Mouse (Mus musculus) kidney, postnatal 36 days (tissue): Measurements from ENCODE around the gene Fzr1.

Experiments
- DNase-seq, 2 experiments: peaks; one replicate each; pipeline ENCODE4 v3.0.0; 2021 to 2022; ENCODE audit warnings: mixed read lengths in 2 of 2

The Fzr1 gene

DNA sequence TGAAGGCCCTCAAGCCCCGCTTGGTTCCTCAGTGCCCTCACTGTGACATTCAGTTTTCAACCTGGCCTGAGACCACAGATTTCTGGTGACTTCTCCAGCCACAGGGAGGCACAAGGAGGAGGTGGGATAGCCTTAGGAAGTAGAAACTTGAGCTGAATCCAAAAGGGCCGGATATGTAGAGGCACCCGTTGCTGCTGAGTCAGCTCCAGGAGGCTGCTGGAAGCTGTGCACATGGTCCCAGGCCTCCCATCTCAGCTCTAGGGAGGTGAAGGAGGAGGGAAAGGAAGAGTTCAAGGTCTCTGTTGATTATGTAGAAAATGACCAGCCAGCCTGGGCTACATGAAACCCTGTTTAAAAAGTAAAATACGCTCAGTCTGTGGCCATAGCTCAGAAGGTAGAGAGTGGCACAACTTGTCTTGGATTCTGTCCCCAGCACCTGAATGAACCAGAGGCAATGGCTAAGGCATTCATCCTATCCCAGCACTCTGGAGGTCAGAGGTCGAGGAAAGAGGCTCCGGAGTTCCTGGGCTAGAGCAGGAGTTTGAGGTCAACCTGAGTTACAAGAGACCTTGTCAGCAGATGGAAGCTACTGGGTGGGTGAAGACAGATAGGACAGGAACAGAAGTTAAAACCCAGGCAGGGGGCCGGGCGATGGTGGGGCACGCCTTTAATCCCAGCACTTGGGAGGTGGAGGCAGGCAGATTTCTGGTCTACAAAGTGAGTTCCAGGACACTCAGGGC is 23.4 kb downstream of the Fzr1 start:
- DNase-seq, result no peak

DNA sequence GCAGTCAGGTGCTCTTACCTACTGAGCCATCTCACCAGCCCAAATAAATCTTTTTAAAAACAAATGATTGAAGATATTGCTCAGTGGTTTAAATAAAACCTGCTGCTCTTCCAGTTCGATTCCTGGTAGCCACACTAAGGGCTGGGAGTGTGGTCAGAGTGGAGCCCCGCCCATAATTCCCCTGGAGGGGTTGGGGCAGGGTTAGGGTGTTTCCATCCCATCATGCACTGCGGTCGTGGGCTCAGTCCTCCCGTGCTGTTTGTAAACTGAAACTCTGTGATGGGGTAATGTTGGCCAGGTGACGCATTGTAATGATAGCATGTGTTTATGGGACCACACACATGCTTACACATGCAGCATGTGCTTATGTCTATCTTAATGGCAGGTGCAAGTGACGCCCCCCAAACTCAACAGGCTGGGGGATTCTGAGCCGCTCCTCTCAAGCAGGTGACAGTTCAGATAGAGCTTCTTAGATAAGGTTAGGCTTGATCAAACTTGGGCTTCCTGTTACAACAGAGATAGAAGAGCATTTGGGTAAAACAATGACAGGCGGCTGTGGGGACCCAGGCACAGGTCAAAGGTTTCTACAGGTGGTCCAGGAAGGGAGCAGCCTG is 26.5 kb downstream of the Fzr1 start:
- no peak for DNase-seq

DNA sequence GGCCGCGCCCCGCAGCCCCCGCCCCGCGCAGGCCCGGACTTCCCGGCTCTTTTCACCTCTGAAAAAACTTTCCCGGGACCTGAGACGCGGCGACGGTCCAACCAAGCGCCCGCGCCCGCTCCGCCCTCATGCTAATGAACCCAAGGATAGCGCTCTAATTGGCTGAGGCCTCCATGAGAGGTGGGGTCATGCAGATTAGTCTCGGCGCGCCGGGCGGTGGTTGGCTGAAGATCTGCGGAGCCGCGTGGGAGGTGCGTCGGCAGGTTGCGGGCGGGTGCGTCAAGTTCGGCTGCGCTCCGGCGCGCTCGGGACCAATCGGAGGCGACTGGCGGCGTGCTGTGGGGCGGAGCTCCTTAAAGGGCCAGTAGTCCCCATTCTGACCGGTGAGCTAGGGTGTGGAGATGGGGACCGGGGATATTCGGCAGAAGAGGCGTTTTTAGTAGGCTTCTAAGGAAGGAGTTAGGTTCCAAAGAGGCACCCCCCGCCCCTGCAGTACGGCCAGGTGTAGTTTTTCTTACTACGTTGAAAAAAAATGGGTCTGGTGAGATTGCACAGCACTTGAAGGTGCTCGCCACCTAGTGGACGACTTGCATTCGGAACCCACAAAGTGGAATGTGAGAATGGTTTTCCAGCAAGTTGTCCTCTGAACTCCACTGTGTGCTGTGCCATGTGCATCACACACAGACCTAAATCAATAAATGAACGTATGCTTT is 27.8 kb downstream of the Fzr1 start, which contains the start of gene Hmg20b:
Gene Hmg20b (minus strand): TSS at position 130 of the 713 bp plus-strand sequence.
- peak; percentile 100 for DNase-seq

DNA sequence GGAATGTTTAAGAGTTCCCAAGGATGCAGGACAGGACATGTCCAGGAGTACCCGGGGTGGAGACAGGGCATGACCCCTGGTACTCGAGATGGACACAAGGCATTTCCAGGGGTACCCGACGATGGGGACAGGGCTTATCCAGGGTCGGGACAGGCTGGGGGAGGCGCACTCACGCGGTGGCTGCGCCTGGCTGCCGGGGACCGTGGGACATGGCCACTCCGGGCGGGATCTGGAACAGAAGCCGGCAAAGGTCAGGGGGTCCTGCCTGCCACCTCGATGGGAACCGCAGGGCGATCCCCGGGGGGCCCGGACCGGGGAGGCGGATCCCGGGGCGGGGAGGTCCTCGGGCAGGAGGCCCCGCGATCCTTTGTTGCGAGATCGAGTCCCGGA is 28.4 kb downstream of the Fzr1 start:
- no peak for DNase-seq

DNA sequence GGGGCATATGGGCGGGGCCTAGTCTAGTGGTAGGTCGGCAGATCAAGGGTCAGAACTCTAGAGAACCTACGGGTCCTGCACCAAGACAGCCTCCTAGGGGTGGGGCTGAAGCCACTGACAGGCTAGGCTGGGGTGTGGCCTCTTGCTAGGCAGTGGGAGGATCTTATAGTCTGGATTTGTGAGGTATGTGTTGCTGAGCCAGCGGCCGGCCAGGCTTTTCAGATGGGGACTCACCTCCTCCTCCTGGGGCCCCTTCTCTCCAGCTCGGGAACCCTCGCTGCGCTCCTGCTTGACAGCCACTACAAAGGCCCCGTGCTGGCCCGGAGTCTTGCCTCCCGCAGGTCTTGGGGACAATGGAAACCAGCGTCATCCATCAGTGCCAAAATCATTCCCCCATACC is 29.2 kb downstream of the Fzr1 start:
- DNase-seq, result peak; percentile 76 to 78

DNA sequence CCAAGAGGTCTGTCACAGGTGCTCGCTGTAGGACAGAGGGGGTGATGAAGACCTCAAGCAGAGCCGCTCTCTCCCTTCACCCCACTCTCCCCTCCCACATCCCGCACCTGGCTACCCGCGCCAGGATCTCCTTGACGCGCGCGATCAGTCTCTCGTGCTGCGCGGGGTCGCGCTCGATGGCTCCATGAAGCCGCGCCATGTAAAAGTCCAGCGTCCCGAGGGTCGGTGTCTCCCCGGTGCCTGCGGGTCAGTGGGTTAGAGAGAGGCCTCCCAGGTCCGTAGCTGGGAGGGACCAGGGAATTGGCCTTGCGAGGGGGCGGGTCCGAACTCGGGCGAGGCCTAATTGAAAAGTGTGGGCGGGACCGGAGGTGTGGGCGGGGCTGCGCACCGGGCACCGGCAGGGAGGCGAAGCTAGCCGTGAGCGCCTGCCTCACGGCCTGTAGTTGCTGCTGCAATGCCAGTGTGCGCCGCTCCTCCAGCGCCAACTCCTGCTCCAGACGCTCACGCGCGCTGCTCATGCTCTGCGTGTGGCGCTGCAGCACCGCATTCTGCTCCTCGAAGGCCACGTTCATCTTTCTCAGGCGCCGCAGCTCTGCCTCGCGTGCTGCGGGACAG is 31.8 kb downstream of the Fzr1 start:
- DNase-seq, result peak; percentile 88 to 93

DNA sequence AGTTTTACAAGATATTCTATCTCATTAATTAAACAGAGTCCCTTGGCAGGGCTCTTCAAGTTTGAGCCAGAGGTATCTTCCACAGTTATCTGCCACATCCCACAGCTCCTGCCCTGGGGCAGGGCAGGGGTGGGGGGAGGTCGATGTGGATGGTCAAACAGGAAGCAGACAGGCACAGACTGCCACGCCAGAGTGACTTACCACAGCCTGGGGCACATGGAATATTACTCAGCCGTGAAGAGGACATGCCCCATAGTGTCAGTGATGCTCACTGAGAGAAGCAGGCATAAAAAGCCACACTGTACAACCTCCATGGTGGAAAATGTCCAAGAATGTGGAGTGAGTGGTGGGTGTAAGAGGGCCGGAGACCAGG is 33.2 kb downstream of the Fzr1 start:
- DNase-seq, result no peak

DNA sequence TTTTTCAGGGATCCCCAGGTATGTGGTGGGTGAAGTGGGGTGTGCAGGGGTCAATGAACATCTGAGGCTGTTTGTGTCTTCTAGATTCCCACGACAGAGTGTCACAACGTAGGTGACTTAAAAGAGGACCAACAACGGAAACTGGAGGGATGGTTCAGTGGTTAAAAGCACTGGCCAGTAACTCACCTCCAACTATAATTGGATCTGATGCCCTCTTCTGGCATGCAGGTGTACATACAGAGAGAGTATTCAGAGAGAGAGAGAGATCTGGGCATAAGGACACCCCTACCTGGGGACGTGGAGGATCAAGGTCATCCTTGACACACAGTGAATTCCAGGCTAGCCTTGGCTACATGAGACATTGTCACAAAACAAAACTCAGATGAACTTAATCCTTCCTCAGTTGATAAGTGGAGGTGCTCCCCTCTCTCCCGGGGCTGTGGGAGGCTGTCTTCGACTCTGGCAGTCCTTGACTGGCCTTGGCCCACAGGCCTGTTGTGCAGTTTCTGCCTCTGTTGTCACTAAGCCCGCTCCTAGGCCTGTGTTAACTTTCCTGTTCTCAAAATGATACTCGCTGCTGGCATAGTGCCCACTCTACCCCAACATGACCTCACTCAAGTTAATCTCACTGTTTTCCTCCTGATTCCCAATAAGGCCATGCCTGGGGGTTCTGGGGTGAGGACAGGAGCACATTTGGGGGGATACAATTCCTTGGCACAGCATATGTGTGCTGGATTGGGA is 33.7 kb downstream of the Fzr1 start:
- DNase-seq, result peak in 1 of 2 experiments; percentile 47

DNA sequence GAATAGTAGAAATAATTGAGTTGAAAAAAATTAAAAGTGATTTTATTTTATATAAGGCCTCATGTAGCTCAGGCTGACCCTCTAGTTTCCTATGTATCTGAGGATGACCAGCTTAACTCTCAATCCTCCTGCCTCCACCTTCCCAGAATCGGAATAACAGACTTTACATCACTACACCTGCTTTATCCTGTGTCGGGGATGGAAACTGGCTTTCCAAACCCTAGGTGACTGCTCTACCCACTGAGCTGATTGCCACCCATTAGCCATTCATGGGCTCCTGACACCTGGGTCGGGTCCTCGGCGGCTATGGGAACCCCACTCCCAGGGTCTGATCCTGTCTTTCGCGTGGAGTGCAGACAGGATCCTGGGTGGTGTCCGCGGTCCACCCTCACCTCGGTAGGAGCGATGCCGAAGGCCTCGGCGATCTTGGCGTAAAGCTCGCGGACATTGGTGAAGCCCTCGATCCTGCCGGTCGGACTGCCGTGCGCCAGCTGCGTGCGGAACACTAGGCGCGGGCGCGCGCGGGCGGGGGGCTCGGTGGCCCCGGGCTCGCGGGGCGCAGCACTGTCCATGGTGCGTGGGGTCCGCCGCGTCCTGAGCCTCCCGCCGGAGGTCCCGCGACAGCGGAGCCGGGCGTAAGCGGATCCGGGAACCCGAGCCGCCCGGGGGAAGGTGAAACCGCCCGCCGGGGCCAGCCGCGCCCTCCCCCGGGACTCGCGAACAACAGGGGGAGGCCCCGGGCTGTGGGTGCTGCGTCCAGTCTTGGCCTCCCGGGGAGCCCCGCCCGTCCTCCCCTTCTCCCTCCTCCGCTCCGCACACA is 35.4 kb downstream of the Fzr1 start, which contains the start of gene Gipc3:
Gene Gipc3 (minus strand): TSS at position 581 of the 820 bp plus-strand sequence.
- peak in 1 of 2 experiments; percentile 58 for DNase-seq

DNA sequence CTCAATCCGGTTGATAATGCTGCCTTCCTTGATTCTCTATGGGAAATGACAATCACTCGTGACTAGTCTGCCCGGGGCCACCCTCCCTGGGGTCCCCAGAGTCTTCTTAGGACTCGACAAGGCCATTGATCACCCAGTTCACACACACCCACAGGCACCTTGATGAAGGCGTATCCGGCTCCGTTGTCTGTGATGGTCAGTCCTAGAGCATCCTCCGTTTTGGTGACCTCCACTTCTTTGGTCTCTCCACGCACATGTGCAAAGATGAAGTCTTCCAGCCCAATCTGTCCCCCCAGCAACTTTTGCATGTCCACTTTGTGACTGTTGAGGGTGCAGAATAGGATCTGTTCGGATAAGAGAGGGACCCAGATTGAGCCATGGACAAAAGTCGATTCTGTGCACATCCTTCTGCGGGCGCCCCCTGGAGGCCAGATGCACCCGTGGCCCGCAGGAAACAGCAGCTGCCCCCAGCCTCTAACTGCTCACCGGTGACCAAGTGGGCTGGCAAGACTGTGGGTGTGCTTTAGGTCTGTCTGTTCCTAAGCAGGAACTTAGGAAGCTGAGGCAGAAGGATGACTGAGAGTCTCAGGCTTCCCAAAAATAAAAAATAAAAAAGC is 36.9 kb downstream of the Fzr1 start:
- DNase-seq, result peak; percentile 73 to 93

DNA sequence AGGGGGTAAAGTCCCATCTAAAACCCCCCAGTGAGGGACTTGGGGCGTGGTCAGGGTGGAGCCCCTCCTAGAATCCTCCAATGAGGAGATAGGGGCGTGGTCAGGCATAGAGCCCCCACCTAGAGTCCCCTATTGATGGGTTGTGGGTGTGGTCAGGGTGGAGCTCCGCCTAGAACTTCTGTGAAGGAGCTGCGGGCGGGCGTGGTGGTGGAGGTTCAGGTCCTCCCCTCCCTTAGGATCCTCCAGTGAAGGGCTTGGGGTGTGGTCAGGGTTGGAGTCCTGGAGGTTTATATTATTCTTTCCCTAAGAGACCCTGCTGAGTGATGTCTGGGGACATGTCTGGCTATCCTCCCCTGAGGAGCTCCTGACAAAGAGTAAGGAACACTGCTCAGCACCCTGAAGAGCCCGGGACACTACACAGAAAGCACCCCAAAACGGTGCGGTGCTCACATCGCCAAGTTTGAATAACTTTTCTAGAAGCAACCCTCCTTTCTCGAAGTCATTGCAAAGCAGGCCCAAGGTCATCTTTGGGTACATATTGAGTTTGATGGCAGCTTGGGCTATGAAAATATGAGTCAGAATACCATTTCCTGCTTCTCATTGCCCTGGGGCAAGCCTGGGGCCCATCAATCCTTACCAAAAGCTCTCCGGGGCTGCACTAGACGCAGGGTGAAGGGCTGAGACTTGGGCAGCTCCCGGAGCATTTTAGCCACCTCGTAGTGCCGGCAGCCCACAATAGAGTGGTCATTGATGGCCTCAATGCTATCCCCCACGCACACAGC is 37.6 kb downstream of the Fzr1 start:
- DNase-seq, result no peak

DNA sequence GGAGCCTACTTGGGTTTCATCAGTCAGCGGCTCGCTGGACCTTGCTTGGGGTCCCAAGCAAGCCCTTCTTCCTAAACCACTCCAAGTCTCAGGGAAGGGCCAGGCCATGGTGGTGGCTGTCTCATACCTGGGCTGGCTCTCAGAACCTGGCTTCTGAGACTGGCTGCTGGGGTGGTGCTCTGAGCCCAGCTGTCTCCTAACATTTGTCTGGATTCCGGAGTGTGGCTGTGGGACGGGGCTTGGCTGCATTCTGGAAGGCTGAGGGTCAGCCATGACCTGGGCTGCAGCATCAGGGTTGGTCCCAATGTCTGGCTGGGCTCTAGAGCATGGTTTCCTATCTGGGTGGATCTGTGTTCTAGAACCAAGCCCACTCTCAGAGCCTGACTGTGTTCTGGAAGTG is 41.8 kb downstream of the Fzr1 start:
- DNase-seq, result no peak

DNA sequence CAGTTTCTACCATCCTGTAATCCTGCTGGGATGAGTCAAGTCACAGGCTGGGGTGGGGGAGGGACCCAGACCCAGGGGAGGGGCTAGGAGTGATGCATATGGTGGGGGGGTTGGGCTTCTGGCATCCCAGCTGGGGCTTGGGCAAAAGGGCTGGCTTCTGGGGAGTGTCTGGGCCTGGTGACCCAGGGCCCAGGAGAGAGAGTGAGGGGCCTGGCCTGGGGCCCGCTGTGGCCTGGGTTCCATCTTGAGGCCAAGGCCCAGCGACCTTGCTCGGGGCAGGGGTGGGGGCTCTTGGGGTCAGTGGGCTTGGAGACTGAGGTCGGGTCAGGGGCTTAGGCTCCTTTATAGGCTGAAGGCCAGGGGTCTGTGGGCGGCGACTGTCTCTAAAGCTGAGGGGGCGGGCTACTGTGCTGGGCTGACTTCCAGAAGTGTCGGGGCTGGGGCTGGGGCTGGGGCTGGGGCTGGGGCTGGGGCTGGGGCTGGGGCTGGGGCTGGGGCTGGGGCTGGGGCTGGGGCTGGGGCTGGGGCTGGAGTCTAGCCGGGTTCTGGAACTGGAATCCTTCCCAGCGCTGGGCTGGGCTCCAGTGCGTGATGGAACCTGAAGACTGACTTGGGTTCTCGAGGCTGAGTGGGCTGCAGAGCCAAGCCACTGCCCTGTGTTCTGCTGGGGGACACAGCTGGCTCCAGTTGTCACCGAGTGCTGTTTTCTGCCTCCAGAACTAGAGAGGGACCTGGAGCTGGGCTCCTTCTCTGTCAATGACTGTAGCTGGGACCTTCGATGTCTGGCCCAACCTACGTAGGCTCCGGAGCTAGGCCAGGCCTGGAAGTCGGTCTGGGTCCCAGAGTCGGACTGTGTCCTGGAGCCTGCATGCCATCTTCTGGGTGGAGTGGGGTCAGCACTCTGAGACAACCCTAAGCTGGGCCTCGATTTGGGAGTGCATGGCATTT is 42.6 kb downstream of the Fzr1 start:
- DNase-seq, result no peak

DNA sequence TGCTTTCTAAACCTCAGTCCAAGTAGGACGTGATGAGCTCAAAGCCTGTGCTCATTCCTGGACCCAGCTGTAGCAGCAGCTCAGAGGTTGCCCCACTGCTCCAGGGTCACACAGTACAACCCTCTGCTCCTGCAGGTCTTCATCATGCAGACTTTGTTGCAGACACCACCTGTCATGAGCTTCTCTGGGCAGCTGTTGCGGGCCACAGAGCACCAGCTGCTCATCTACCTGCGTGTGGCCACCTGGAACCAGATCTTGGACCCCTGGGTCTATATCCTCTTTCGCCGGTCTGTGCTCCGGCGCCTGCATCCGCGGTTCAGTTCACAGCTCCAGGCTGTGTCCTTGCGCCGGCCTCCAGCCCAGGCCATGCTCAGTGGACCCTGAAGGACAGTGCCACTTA is 44.0 kb downstream of the Fzr1 start:
- DNase-seq, result no peak

DNA sequence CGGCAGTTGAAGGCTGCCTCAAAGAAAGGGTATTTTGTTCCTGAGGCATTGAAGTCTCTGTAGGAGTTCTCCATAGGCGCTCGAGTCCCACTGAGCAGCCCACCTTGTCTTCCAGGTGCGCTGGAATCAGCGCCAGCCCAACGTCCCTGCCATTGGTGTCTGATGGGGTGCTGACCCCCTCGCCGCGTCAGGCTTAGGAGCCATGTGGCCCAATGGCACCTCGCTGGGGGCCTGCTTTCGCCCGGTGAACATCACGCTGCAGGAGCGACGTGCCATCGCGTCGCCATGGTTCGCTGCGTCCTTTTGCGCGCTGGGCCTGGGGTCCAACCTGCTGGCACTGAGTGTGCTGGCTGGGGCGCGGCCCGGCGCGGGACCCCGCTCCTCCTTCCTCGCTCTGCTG is 46.0 kb downstream of the Fzr1 start:
- DNase-seq, result no peak

DNA sequence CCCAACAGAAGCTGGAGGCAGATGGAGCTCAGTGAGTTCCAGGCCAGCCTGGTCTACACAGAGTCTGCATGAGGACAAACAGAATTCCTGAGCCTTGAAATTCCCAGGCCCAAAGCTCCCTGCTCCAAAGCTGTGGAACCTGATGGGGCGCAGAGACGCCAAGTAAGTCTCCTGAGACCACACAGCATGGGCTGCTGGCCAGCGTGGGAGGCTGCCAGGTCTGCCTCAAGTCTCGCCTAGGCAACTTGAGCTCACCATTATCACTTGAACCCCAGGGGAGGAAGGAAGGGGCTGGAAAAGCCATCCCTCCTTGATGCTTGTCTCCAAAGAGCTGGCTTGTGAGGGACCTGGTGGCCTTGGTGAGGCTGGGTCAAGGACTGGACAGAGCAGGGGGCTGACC is 48.3 kb downstream of the Fzr1 start:
- DNase-seq, result peak; percentile 61 to 70

DNA sequence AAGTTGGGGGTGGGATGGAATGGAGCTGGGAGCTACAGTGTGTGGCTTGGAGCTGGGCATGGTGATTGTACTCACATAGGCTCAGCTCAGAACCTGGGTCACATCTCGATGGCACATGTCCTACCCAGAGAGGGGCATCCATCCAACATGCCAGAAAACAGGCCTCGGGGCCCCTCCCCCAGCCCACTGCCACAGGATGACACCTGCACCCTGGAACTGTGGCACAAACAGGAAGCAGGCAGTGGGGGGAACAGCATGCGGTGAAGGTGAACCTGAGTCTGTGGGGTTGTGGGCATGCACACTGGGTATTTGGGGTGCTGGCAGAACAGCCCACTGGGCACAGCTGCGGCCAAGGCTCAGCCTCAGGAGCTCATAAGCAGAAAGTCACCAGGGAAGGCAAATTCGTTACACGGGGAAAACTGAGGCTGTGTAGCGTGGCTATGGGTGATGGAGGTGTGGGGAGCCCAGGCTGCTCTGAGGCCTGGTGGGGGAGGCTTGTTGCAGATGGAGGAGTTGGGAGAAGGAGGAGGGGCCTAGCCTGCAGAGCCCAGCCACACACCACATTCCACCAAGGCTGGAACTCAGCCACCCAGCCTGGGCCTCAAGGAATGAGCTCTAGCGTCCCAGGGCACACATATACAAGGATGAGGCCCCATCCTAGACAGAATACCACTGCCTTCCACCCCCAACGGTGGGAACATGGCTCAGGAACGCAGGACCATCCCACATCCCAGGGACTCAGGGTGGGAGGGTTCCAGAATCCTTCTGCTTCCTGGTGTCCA is 48.9 kb downstream of the Fzr1 start:
- DNase-seq, result peak in 1 of 2 experiments; percentile 44

DNA sequence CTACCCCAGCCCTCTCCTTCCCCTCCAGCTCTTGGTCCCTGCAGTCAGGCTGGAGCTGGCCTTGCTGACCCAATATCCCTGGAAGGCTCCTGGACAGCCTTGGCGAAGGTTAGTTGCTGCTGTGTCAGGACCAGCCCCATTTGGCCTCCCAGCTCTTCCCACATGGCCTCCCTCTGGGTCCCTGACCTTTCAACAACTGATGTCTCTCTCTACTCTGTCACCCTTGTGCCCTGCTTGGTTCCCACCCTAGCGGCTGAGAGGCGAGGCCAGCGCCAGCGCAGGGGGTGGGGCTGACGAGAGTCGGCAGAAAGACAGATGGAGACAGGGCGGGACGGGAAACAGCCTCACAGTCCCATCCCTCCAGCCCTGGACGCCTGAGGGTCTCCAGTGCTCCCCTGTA is 49.9 kb downstream of the Fzr1 start, which contains the start of gene Tbxa2r:
Gene Tbxa2r (plus strand): TSS at position 346 of the 400 bp plus-strand sequence.
- peak; percentile 78 to 79 for DNase-seq
